Mouse (Mus musculus): Measurements from ENCODE around the gene Ahdc1.

Gene Ahdc1

DNA sequence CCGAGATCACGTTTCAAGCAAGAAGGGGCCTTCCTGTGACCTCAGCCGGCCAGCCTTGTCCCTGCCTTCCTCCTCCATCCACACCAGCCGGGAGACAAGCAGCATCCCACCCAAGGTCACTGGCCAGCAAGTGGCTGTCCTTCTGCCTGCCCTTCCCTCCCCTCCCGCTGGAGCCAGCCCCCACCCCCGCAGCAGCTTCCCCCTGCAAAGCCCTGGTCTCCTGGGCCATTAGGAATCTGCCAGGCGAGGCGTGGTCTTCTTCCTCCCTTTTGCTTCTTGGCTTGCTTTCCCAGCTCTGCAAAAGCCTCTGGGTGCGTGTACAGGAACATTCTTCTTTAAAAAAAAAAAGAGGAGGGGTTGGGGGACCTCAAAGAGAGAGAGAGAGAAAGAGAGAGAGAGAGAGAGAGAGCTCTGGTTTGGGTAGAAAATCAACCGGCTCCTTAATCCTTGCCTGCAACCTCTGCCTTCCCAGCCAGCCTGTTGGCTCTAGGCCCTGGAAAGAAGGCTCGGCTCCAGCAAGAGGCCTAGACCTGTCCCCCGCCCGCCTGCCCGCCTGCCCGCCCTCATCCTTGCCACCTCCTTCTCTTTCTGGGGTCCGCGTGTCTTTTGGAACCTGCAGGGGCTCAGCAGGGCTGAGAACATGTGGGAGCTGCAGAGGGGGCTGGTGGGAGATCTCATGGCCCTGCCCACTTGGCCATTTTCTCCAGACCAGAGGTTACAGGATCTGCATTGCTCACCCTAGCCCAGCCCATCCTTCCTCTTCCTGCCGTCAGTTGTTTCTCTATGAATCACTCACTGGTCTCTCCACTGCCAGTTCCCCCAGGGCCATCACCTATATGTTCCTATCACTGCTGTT lies 106.7 kb downstream of the Ahdc1 start:
- peak; percentile 82 for DNase-seq (ENCODE audit: extremely low read depth, insufficient read length, low spot score)

DNA sequence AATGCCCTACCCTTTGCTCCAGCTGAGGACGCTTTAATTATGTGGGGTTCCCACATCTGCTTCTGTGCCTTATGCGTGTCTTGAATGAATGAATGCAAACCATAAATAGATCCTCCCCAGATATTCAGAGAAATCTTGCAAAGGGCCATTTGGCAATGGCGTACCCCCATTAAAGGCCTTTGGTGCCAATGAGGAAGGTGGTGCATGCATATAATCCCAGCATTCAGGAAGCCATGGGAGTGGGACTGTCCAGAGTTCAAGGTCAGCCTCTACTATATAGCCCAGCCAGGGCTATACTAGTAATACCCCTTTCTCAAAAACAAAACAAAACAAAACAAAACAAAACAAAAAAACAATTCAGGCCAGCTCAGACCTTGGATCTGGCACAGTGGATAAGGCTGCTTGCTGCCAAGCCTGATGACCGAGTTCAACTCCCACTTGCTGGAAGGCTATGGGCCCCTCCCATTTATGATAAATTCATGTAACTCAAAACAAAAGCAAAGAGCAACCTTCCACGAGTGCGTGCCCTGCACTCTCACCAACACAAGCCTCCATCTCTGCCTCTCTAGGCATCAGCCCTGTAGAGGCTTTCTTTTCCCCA lies 107.8 kb downstream of the Ahdc1 start:
- no peak for DNase-seq (ENCODE audit: extremely low read depth, insufficient read length, low spot score)

DNA sequence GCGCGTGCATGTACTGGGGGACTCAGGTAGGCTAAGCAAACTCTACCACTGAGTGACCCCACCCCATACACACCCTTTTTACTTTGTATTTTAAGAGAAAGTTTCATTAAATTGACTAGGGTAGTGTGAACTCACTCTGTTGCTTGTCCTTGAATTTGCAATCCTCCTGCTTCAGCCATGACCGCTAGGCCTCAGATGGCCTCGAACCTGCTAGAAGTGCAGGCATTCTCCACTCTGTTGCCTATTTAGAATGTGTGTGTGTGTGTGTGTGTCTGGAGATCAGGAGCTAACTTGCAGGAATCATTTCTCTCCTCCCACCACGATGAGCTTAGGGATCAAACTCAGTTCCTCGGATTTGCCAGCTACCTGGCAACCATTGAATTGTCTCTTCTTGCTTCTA lies 108.5 kb downstream of the Ahdc1 start:
- DNase-seq (ENCODE audit: extremely low read depth, insufficient read length, low spot score) = no peak

DNA sequence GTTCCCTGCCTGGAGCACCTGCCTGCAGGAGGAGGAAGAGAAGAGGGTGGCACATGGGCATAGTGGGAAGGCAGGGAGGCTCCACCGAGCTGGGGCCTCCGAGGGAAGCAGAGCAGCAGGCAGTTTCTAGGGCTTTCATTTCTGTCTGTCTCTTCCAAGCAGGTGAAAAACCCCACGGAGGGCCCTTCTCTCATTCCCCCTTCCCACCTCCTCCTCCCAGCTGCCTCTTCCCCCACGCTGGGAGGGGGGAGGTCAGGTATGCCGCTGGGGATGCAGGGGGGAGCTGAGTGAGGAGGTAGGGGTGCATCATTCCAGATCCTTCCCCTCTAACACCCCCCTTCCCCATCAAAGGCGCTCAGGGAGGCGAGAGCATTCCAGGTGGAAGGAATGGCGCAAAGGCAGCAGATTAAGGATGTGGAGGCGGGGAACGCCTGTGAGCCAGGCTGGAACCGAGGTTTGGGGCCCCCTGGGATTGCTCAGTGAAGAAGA lies 109.8 kb downstream of the Ahdc1 start:
- DNase-seq (ENCODE audit: extremely low read depth, insufficient read length, low spot score) = no peak

DNA sequence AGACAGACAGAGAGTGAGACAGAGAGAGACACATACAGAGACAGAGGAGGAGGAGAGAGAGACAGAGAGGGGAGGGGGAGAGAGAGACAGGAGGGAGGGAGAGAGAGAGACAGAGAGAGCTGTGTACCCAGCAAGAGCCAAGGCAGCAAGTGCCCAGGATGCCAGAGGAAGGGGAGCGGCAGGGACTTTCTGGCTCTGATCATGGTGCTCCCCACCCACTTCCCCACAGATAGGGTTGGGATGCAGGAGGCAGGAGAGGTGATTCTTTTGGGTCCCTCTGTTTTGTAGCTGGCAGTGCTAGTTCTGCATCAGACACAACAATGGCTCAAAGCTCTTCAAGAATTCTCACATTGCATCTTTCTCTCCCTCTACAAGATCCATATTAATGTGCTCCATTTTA lies 110.4 kb downstream of the Ahdc1 start:
- DNase-seq (ENCODE audit: extremely low read depth, insufficient read length, low spot score) = no peak

DNA sequence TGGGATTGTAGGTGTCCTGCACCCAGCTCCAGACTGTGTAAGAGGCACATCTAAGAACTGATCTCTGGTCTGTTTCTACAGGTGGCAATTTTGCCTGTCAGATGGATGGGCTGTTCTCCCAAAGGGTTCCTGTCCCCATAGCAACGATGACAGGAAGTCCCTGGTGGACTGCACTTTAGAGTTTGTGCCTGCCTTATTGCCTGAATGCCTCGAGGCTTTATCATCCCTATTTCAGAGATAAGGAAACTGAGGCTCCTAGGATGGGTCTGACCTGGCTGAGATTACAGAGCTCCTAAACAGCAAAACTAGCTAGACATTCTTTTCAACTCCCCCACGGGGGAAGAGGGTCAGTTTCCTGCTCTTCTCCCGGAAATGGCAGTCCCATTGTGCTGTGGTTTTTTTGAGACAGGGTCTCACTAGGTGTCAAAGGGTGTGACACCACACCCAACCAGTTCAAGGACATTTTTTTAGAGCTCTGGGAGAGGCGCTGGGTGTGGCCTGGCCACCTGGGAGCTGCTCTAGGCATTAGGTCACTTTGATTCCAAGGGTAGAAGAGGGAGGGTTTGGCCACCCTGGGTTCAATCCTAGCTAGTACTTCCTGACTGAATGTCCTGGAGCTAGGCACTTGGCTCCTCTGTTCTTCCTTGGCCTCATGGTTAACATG lies 111.0 kb downstream of the Ahdc1 start:
- no peak for DNase-seq (ENCODE audit: extremely low read depth, insufficient read length, low spot score)

DNA sequence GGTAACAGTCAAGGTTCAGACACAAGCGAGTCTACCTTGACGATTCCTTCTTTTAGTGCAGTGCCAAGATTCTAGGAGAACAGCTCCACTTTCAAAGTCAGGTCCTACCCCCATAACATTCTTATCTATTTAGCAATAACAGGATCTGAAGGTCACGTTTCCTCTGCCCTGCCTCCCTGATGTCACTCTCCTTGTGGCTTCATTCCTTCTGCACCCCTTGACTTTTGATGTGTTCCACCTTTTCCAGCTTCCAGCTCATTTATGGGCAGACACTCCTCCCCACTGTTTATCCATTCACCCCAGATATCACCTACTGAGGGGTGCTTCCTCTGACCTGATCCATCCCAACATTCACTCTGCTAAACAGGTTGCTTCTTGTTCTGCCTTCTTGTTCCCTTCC lies 116.0 kb downstream of the Ahdc1 start:
- DNase-seq (ENCODE audit: extremely low read depth, insufficient read length, low spot score) = no peak

All from 3134 (cell line).